Mouse (Mus musculus): Measurements from ENCODE around the gene Gm11639. TPM values are rescaled to one million over a fixed set of nuclear protein-coding genes. Genes with fewer than 3 reads are reported as not detected.

Gene Gm11639
- total RNA-seq, 2 experiments from 2014 or later: 0.03 TPM; not detected in 1

GRCm38 (mm10) chr11:105153068-105153833 lies 467.7 kb downstream of the Gm11639 start:
- DNase-seq: no peak

GRCm38 (mm10) chr11:105155915-105156314 lies 470.4 kb downstream of the Gm11639 start:
- no peak for DNase-seq

GRCm38 (mm10) chr11:105156748-105157267 lies 471.3 kb downstream of the Gm11639 start:
- DNase-seq: no peak

GRCm38 (mm10) chr11:105158047-105158446 lies 472.5 kb downstream of the Gm11639 start:
- DNase-seq: no peak

GRCm38 (mm10) chr11:105159673-105160360 lies 474.3 kb downstream of the Gm11639 start:
- DNase-seq: no peak

DNA sequence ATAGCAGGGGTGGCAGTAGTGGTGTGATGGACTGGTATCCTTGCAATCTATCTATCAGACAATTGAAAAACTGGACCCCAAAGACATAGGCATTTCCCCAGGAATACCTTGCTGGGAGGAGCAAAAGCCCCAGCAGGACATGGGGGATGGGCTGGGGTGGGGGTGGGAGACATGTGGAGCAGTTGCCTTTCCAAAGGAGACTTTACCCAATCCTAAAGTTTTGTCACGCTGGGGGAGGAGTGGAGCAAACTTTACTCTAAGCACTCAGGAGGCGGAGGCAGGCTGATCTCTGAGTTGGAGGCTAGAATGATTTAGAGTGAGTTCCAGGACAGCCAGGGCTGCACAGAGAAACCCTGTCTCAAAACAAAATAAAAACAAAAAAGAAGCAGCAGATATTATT lies 475.9 kb downstream of the Gm11639 start:
- DNase-seq: no peak

DNA sequence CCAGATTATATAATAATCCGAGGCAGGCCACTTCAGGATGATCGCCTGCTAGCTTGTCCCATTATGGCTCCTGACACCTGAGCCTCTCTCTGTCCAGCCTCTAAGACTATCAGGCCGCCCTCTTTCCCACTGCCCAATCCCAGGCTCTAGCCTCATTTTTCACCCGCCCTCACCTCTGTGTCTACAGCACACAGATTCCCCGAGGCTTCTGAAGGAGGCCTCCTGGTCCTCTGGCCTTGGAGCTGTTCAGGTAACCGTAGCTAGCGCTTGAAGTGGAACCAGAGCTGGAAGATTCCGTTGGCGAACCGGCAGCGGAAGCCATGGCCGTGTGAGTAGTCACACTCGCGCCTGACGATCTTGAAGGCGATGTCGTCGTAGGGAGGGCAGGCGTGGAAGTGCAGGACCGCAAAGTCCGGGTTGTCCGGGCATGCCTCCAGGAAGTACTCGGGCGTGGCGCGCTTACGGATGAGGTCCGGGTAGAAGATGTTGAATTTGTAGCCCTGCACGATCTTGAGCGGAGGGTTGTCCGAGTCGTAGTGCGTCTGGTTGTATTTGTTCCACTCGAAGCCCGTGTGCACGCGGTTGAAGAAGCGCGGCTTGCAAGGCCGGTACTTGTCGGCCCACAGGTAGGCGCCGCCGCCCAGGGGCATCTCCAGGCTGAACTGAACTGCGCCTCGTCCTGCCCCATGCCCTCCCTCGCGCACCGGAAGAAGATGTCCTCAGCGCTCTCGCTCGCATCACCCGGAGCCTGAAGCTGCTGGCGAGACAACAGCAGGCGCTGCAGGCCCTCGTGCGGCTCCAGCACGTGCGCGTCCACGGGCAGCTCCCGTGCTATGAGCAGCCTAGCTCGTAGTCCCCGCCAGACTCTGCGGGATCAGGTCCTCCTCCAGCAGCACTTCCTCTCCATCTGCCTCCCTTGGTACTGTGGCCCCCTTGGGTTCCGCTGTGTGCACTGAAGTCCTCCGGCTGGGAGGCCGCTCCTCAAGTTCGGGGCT lies 479.3 kb downstream of the Gm11639 start:
- no peak for DNase-seq

DNA sequence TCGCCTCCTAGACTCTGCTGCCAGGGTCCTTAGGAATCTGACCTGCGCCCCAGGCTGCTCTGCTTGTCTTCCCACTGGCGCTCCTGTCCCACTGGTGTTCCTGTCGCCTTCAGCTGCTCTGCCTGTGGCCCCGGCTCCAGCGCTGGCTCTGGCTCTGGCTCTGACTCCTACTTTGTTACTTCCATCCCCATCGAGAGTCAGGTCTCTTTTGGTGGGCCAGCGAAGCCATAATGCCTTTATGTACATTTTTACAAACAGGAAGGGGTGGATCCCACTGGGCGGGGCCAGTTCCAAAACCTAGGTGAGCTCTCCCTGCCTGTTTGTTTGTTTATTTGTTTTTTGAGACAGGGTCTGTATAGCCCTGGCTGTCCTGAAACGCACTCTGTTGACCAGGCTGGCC lies 481.3 kb downstream of the Gm11639 start:
- no peak for DNase-seq

Other genes starting within 250 kb of the Gm11639 start
- 10 to 100 TPM; 18.1 to 18.6 TPM for gene Kansl1, start 216.8 kb upstream of the Gm11639 start, total RNA-seq (2021)
- 10 to 100 TPM; 24.5 to 25.0 TPM for gene Cdc27, start 135.1 kb upstream of the Gm11639 start, total RNA-seq (2021)
- gene Myl4, start 135.0 kb upstream of the Gm11639 start, total RNA-seq (2021): 10 to 100 TPM in 1 of 2 experiments, 1 to 10 TPM in 1; 9.0 to 10.6 TPM
- gene Itgb3, start 77.7 kb upstream of the Gm11639 start, total RNA-seq (2021): 1 to 10 TPM; 1.2 to 1.7 TPM

Measured in gastrocnemius, postnatal 25 days (tissue).